Comparison of ENCODE assay signal across 22 mouse cellular contexts in the genomic region with DNA sequence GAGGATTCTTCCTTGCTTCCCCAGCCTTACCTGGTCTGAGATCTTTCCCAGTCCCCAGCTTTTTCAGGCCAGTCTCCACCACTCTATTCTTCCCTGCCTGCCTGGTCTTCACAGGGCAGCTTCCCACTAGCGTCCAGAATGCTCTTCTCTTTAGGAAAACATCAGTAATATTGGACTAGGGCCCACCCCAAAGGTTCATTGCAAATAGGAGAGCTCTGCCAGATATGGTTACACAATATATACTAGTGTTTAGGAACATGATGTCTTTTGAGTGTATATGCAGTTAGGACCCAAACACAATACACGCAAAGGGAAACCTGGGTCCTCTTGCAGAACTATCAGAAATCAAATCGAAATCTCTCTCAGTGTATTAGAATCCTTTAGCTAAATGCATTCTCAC.
DNase-seq lines count a peak whose midpoint lies in the region; ATAC-seq and TF ChIP-seq lines count a peak whose summit lies in the region.
"Had no signal": no experiment of that assay in that cellular context is flagged by ENCODE, and none has a peak within 500 bp of the region (broad histone marks: within the 10 kb centered on the region; RNA-seq: fewer than 3 reads in every experiment).

No protein-coding gene starts in this region.

- WGBS in liver, postnatal 0 days (ENCODE audit: insufficient replicate concordance): 63% methylated on average over 3 of the region's 3 CpGs
- whole genome bisulfite sequencing in lung, postnatal 0 days: 64% methylated on average over 3 of the region's 3 CpGs

- no peaks in the 10 kb centered on the region for H3K4me1 ChIP-seq in liver, postnatal 0 days (ENCODE audit: insufficient read depth)
- no peaks in the 10 kb centered on the region for H3K4me1 ChIP-seq in lung, postnatal 0 days (ENCODE audit: insufficient read depth, low read depth, low read length)
- H3K4me1 ChIP-seq: embryonic facial prominence, embryonic 13.5 days; embryonic facial prominence, embryonic 15.5 days; forebrain, embryonic 12.5 days had no signal

- no peak for TF ChIP-seq CTCF in layer of hippocampus, adult 2 months (conservative IDR thresholded peaks at IDR 0.05)
- no peak for TF ChIP-seq CTCF in liver, postnatal 0 days (IDR thresholded peaks at IDR 0.05; ENCODE audit: low read depth)
- TF ChIP-seq CTCF in lung, postnatal 0 days (IDR thresholded peaks at IDR 0.05): no peak

- DNase-seq in layer of hippocampus, adult 2 months (ENCODE audit: low spot score in 2 of 2): no peak
- no peak for DNase-seq in layer of hippocampus, adult 18-20 months (ENCODE audit: low spot score in 2 of 2)
- DNase-seq in liver, postnatal 0 days: peak; percentile 35
- no peak for DNase-seq in liver
- DNase-seq in lung, postnatal 0 days (ENCODE audit: low spot score): peak; percentile 71
- no peak for DNase-seq in lung, postnatal 25 days (ENCODE audit: low spot score)
- DNase-seq: adrenal gland, adult 2 months; adrenal gland, postnatal 10 days; adrenal gland, postnatal 25 days; cerebellum, adult 11 months; cerebellum, adult 18-20 months; cerebellum, adult 8-10 months; cerebellum, adult 9-11 months; cerebellum, postnatal 14 days; cerebellum, postnatal 36 days; embryo, embryonic 11 days had no signal

- H3K36me3 ChIP-seq in liver, postnatal 0 days (replicated peaks; ENCODE audit: insufficient read depth, low read length): no peaks in the 10 kb centered on the region
- no peaks in the 10 kb centered on the region for H3K36me3 ChIP-seq in lung, postnatal 0 days (ENCODE audit: insufficient read depth, low read length)
- H3K36me3 ChIP-seq: embryonic facial prominence, embryonic 13.5 days; embryonic facial prominence, embryonic 15.5 days; forebrain, embryonic 10.5 days; forebrain, embryonic 12.5 days had no signal

- peak; percentile 69 for TF ChIP-seq EP300 in liver, postnatal 0 days (IDR thresholded peaks at IDR 0.05; ENCODE audit: low read depth)
- peak; percentile 41; the same call in 1 of the 2 replicates for TF ChIP-seq EP300 in lung, postnatal 0 days (IDR thresholded peaks at IDR 0.05)

- H3K27me3 ChIP-seq in liver, postnatal 0 days (ENCODE audit: insufficient read depth, low read length): no peaks in the 10 kb centered on the region
- H3K27me3 ChIP-seq in lung, postnatal 0 days (replicated peaks; ENCODE audit: insufficient read depth, low read length): no peaks in the 10 kb centered on the region
- H3K27me3 ChIP-seq: embryonic facial prominence, embryonic 13.5 days; embryonic facial prominence, embryonic 15.5 days; forebrain, embryonic 12.5 days had no signal

- peak; percentile 91 for ATAC-seq in liver, postnatal 0 days
- peak; percentile 66 for ATAC-seq in lung, postnatal 0 days
- ATAC-seq: forebrain, embryonic 14.5 days had no signal

- peak overlapping the region; percentile 44; the same call in 1 of the 2 replicates for H3K4me2 ChIP-seq in liver, postnatal 0 days (ENCODE audit: low read depth, low read length)
- no peak overlapping the region for H3K4me2 ChIP-seq in lung, postnatal 0 days (replicated peaks; ENCODE audit: low read depth, low read length)
- H3K4me2 ChIP-seq: embryonic facial prominence, embryonic 13.5 days; embryonic facial prominence, embryonic 15.5 days; forebrain, embryonic 12.5 days had no signal

- peak overlapping the region; percentile 34; the same call in 1 of the 2 replicates for H3K9ac ChIP-seq in liver, postnatal 0 days (replicated peaks)
- H3K9ac ChIP-seq in lung, postnatal 0 days (replicated peaks; ENCODE audit: low read depth): no peak overlapping the region
- H3K9ac ChIP-seq: embryonic facial prominence, embryonic 13.5 days; embryonic facial prominence, embryonic 15.5 days; forebrain, embryonic 12.5 days had no signal

- H3K27ac ChIP-seq in layer of hippocampus, adult 2 months: peak overlapping the region; percentile 65
- peak overlapping the region; percentile 86 for H3K27ac ChIP-seq in liver, postnatal 0 days (ENCODE audit: low read depth)
- H3K27ac ChIP-seq in lung, postnatal 0 days (ENCODE audit: low read length): no peak overlapping the region
- H3K27ac ChIP-seq: embryonic facial prominence, embryonic 13.5 days; embryonic facial prominence, embryonic 15.5 days; forebrain, embryonic 10.5 days; forebrain, embryonic 12.5 days had no signal

- no peaks in the 10 kb centered on the region for H3K9me3 ChIP-seq in liver, postnatal 0 days (ENCODE audit: low read length)
- no peaks in the 10 kb centered on the region for H3K9me3 ChIP-seq in lung, postnatal 0 days (ENCODE audit: low read length)
- H3K9me3 ChIP-seq: embryonic facial prominence, embryonic 13.5 days; embryonic facial prominence, embryonic 15.5 days; forebrain, embryonic 10.5 days; forebrain, embryonic 12.5 days had no signal

- no peak overlapping the region for H3K4me3 ChIP-seq in layer of hippocampus, adult 2 months
- H3K4me3 ChIP-seq in liver, postnatal 0 days (ENCODE audit: low read depth, low read length): peak overlapping the region; percentile 30
- H3K4me3 ChIP-seq in lung, postnatal 0 days (ENCODE audit: low read depth, low read length): no peak overlapping the region
- H3K4me3 ChIP-seq: embryonic facial prominence, embryonic 13.5 days; embryonic facial prominence, embryonic 15.5 days; erythroblast, embryonic 14.5 days; forebrain, embryonic 10.5 days; forebrain, embryonic 12.5 days had no signal

Comparison
In these comparisons a context has a peak if more than half of its experiments do, and no peak if none do; other contexts are left out.
1. DNase-seq: peak in liver, postnatal 0 days (single experiment) and lung, postnatal 0 days (single experiment); none in layer of hippocampus, adult 2 months (0 of 2), layer of hippocampus, adult 18-20 months (0 of 2), liver (single experiment) and lung, postnatal 25 days (single experiment).